Mouse (Mus musculus) embryonic facial prominence, embryonic 15.5 days (tissue): Measurements from ENCODE around the gene Fer1l5. TPM values are rescaled to one million over a fixed set of nuclear protein-coding genes. Genes with fewer than 3 reads are reported as not detected.

Source experiments
- ATAC-seq: fragments of 200-750 bp; cut with Nextera tagmentation; 2 replicates; pipeline ENCODE4 v1.8.0; 2017; ENCODE audit warnings: low read depth, moderate TSS enrichment; ENCODE audit not compliant: insufficient number of reproducible peaks, low FRiP score, low TSS enrichment
- H3K27ac ChIP-seq: fragments of 300-500 bp; sonication (generic); replicated peaks from 2 replicates; pipeline ENCODE4 v1.5.1; 2015; ENCODE audit warnings: mild to moderate bottlenecking, inconsistent platforms
- H3K27me3 ChIP-seq: fragments of 300-500 bp; sonication (generic); 2 replicates; pipeline ENCODE4 v1.6.1; 2015; ENCODE audit warnings: inconsistent platforms
- H3K36me3 ChIP-seq: fragments of 300-500 bp; sonication (generic); 2 replicates; pipeline ENCODE4 v1.6.1; 2015; ENCODE audit warnings: mild to moderate bottlenecking, inconsistent platforms
- H3K4me1 ChIP-seq: fragments of 300-500 bp; sonication (generic); 2 replicates; pipeline ENCODE4 v1.6.1; 2015; ENCODE audit warnings: inconsistent platforms
- H3K4me2 ChIP-seq: fragments of 300-500 bp; sonication (generic); replicated peaks from 2 replicates; pipeline ENCODE4 v1.6.1; 2015; ENCODE audit warnings: mild to moderate bottlenecking, inconsistent platforms
- H3K4me3 ChIP-seq: fragments of 300-500 bp; sonication (generic); replicated peaks from 2 replicates; pipeline ENCODE4 v1.5.1; 2015; ENCODE audit warnings: mild to moderate bottlenecking, inconsistent platforms
- H3K9ac ChIP-seq: fragments of 300-500 bp; sonication (generic); 2 replicates; pipeline ENCODE4 v1.6.1; 2015; ENCODE audit warnings: inconsistent platforms
- H3K9me3 ChIP-seq: fragments of 300-500 bp; sonication (generic); replicated peaks from 2 replicates; pipeline ENCODE4 v1.6.1; 2016; ENCODE audit warnings: inconsistent platforms
- WGBS: fragments of 180-500 bp; shearing (Covaris S2); methylation state at CpG from one replicate; pipeline ENCODE4 v1.1.7; 2015; 5-methylcytosine and 5-hydroxymethylcytosine counted together
- polyA plus RNA-seq: library from polyadenylated mRNA; unstranded; fragments of >200 nt; fragmentation: Nextera tagmentation; extraction: Ambion mirVana; gene quantifications from 2 replicates; pipeline ENCODE4 v1.2.1, GENCODE M21; 2015

Fer1l5 gene
- polyA plus RNA-seq, 1 experiment from 2014 or later = 1.0 TPM

DNA sequence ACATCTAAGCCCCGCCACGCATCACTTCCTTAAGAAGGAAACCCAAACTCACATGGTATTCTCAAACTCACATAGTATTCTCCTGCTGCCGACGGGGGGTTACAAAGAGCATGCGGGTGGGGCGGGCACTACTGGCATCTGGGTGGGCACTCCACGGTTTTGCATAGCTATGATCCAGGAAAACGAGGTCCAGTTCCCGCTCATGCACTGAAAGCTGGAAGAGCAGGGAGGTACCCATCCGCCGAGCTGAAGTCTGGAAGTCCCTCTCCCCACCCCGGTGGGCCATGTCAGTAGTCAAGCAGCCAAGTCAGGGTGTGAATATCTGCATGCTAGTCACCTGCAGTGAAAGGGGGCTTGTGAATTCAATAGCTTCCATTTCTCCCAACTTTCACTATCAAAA lies 4.4 kb upstream of the Fer1l5 start:
- Histone ChIP-seq H3K4me1 (peaks cover 13% of the 10 kb centered on the region), H3K4me2 (peak overlapping the region; percentile 65), H3K9ac (no peak overlapping the region), H3K4me3 (peak overlapping the region; percentile 86), H3K36me3 (peaks cover 21% of the 10 kb centered on the region), H3K27me3 (no peaks in the 10 kb centered on the region), H3K9me3 (no peaks in the 10 kb centered on the region), H3K27ac (no peak overlapping the region)
- ATAC-seq = no peak
- 42% methylated on average over 12 of the region's 12 CpGs for WGBS

GRCm38 (mm10) chr1:36368112-36368968 lies 3.8 kb upstream of the Fer1l5 start:
- Histone ChIP-seq H3K9ac (peak overlapping the region; percentile 89), H3K4me2 (peak overlapping the region; percentile 65), H3K4me3 (peak overlapping the region; percentile 86), H3K4me1 (peaks cover 13% of the 10 kb centered on the region), H3K27ac (peak overlapping the region; percentile 84), H3K9me3 (no peaks in the 10 kb centered on the region), H3K36me3 (peaks cover 21% of the 10 kb centered on the region), H3K27me3 (no peaks in the 10 kb centered on the region)
- peak; percentile 86 for ATAC-seq
- 3% methylated on average over 54 of the region's 55 CpGs for WGBS

GRCm38 (mm10) chr1:36368969-36369645 lies 3.0 kb upstream of the Fer1l5 start, which contains the start of gene Kansl3:
Gene Kansl3 (minus strand): TSS chr1:36369181.
- Histone ChIP-seq H3K9me3 (no peaks in the 10 kb centered on the region), H3K4me3 (peak within 1 kb of the TSS; percentile 86), H3K4me1 (peaks cover 13% of the 10 kb centered on the region), H3K36me3 (peaks cover 14% of the 10 kb centered on the region), H3K27ac (peak within 1 kb of the TSS; percentile 84), H3K9ac (peak within 1 kb of the TSS; percentile 89), H3K4me2 (peak within 1 kb of the TSS; percentile 65), H3K27me3 (no peaks in the 10 kb centered on the region)
- WGBS = 3% methylated on average over 61 of the region's 61 CpGs
- ATAC-seq = peak; percentile 87

DNA sequence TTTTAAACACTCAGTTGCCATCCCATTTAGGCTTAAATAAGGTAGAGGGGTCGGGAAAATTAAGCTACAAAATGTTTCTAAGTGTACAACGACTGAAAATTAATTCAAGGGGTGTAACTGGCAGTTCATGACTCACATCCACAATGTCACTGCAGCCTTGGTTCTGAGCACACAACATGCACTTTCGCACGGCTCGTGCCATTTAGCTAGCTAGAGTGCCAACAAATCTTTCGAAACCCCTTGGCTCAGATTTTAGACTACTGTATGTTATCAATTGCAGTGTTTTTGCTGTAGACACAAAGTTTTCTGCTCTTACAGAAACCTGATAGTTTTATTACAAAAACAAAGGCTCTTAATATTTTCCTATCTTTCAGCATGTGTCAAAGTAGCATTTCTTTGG lies 1.2 kb upstream of the Fer1l5 start:
- H3K27ac ChIP-seq = no peak overlapping the region
- ATAC-seq = no peak
- no peak overlapping the region for H3K4me3 ChIP-seq
- WGBS = 77% methylated on average over 6 of the region's 6 CpGs
- H3K4me2 ChIP-seq = no peak overlapping the region
- no peaks in the 10 kb centered on the region for H3K9me3 ChIP-seq
- H3K36me3 ChIP-seq = peaks cover 2% of the 10 kb centered on the region; the same call in 1 of the 2 replicates
- no peak overlapping the region for H3K9ac ChIP-seq
- peaks cover 13% of the 10 kb centered on the region for H3K4me1 ChIP-seq
- H3K27me3 ChIP-seq = no peaks in the 10 kb centered on the region

DNA sequence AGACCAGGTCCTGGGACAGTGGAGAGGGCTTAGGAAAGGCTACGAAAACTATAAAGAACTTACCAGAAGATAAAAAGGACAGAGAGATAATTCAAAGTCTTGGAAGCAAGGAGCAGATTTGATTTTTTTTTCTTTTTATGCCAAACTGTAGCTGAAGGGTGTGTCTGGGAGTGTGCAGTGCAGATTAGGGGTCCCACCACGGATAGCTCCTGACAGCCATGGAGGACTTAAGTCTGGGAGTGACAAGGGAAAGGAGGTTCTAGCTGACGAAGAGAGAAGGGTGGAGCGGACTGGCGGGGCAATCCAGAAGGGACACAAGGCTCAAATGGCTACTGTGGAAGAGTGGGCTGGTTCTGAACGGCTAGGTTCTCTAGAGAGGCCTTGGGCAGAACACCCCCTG lies 6.8 kb downstream of the Fer1l5 start:
- Histone ChIP-seq H3K9me3 (no peaks in the 10 kb centered on the region), H3K4me2 (no peak overlapping the region), H3K4me1 (no peaks in the 10 kb centered on the region), H3K27me3 (no peaks in the 10 kb centered on the region), H3K9ac (no peak overlapping the region), H3K27ac (no peak overlapping the region), H3K4me3 (no peak overlapping the region), H3K36me3 (no peaks in the 10 kb centered on the region)
- 71% methylated on average over 6 of the region's 6 CpGs for WGBS
- no peak for ATAC-seq

- Histone ChIP-seq H3K4me2 (no peak overlapping the region), H3K9me3 (no peaks in the 10 kb centered on the region), H3K9ac (no peak overlapping the region), H3K27ac (no peak overlapping the region), H3K36me3 (no peaks in the 10 kb centered on the region), H3K4me3 (no peak overlapping the region), H3K27me3 (no peaks in the 10 kb centered on the region), H3K4me1 (no peaks in the 10 kb centered on the region)
- WGBS = 77% methylated on average over 4 of the region's 4 CpGs
- ATAC-seq = no peak
Observed at GRCm38 (mm10) chr1:36379582-36379981, 7.5 kb downstream of the Fer1l5 start.

DNA sequence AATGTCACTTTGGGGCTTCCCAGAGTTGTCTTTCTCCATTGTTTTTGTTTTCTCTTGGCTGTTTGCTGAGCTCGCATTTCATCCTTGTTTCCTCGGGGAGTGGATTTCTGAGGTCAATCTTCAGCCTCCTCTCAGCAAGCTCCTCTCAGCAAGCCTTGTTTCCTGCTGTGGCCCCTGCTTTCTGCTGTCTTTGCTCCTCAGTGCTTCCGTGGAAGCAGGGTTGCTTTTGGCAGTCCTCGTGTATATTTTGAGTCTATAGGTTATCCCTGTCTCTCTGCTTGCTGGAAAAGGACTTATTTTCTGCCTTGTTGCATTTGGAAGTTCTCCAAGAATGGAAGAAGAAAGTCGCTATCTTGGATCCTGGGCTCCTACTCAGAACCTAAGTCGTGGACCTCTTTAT lies 24.9 kb downstream of the Fer1l5 start:
- Histone ChIP-seq H3K4me2 (no peak overlapping the region), H3K36me3 (no peaks in the 10 kb centered on the region), H3K9ac (no peak overlapping the region), H3K9me3 (no peaks in the 10 kb centered on the region), H3K27ac (no peak overlapping the region), H3K27me3 (no peaks in the 10 kb centered on the region), H3K4me3 (no peak overlapping the region), H3K4me1 (no peaks in the 10 kb centered on the region; the same call in 1 of the 2 replicates)
- 17% methylated on average over 6 of the region's 6 CpGs for WGBS
- ATAC-seq = no peak

GRCm38 (mm10) chr1:36401509-36401908 lies 29.4 kb downstream of the Fer1l5 start:
- Histone ChIP-seq H3K27me3 (no peaks in the 10 kb centered on the region), H3K4me2 (no peak overlapping the region), H3K9me3 (no peaks in the 10 kb centered on the region), H3K4me3 (no peak overlapping the region), H3K27ac (no peak overlapping the region), H3K4me1 (no peaks in the 10 kb centered on the region; the same call in 1 of the 2 replicates), H3K9ac (no peak overlapping the region), H3K36me3 (no peaks in the 10 kb centered on the region)
- 58% methylated on average over 4 of the region's 4 CpGs for WGBS
- ATAC-seq = no peak

DNA sequence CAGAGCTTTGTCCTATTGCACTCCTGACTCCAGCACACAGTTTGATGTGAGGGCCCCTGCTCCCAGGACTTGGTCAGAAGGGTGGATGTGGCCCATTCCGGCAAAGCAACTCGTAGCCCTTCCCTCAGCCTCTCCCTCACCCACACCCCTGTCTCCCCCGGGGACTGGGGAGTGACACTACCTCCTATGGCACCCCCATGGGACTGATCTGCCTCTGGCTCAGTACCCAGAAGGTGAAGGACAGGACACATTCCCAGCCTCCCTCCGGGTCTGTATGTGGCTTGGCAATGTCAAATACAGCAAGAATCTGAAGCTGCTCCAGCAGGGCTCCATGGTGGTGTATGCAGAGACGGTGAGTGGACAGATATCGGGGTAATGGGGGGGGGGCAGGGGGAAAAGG lies 32.4 kb downstream of the Fer1l5 start:
- H3K4me3 ChIP-seq = no peak overlapping the region
- no peak overlapping the region for H3K9ac ChIP-seq
- no peaks in the 10 kb centered on the region for H3K27me3 ChIP-seq
- no peaks in the 10 kb centered on the region; the same call in 1 of the 2 replicates for H3K4me1 ChIP-seq
- no peak overlapping the region for H3K4me2 ChIP-seq
- no peaks in the 10 kb centered on the region for H3K9me3 ChIP-seq
- WGBS = 89% methylated on average over 6 of the region's 6 CpGs
- no peaks in the 10 kb centered on the region for H3K36me3 ChIP-seq
- ATAC-seq = no peak
- H3K27ac ChIP-seq = no peak overlapping the region

DNA sequence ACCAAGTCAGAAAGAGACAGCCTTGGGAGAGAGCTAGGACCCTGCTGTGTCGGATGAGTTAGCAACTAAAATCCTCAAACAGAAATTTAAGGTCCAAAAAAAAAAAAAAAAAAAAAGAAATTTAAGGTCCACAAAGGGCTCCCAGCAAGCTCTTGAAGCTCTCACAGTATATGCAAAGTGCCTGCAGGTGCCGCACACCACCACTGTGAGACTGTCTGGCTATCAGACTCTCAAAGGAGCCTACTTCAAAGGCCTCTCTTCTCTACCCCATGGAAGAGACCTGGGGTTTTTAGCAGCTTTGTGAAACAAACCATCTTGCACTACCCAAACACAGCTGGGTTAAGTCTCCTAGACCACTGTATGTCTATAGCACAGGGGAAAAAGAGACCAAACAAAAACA lies 57.4 kb downstream of the Fer1l5 start:
- Histone ChIP-seq H3K9me3 (no peaks in the 10 kb centered on the region), H3K36me3 (peaks cover 83% of the 10 kb centered on the region), H3K9ac (no peak overlapping the region), H3K4me2 (no peak overlapping the region), H3K27ac (no peak overlapping the region), H3K27me3 (no peaks in the 10 kb centered on the region), H3K4me3 (no peak overlapping the region), H3K4me1 (no peaks in the 10 kb centered on the region)
- ATAC-seq = no peak
- 85% methylated on average over 2 of the region's 2 CpGs for WGBS

GRCm38 (mm10) chr1:36432999-36433398 lies 60.9 kb downstream of the Fer1l5 start:
- Histone ChIP-seq H3K27me3 (no peaks in the 10 kb centered on the region), H3K27ac (no peak overlapping the region), H3K9ac (no peak overlapping the region), H3K4me3 (no peak overlapping the region), H3K4me2 (no peak overlapping the region), H3K36me3 (peaks cover 86% of the 10 kb centered on the region), H3K9me3 (no peaks in the 10 kb centered on the region), H3K4me1 (no peaks in the 10 kb centered on the region)
- WGBS = 87% methylated on average over 4 of the region's 4 CpGs
- no peak for ATAC-seq
